ENCODE assay signal across 9 mouse cellular contexts in the genomic region with DNA sequence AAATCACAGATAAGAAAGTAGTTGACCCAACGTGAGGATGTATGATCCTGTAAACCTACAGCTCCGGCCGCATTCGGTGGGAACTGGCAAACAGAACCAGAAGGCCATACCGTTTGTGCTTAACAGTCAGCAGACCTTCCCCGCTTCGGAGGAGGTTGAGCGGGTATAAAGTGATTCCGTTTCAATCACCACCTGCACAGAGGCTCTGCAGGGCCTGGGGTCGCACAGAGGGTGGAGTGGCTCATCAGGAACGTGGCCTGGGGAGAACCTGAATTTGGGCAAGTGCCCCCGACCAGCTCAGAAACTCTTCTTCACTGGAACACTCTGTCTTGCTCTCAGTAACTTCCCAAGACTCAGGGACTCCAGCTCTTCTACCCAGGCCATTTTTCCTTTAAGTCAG. TPM values are rescaled to one million over a fixed set of nuclear protein-coding genes. Genes with fewer than 3 reads are reported as not detected.
DNase-seq lines count a peak whose midpoint lies in the region; ATAC-seq lines count a peak whose summit lies in the region.
"Had no signal": no experiment of that assay in that cellular context is flagged by ENCODE, and none has a peak within 500 bp of the region (broad histone marks: within the 10 kb centered on the region; RNA-seq: fewer than 3 reads in every experiment).

No protein-coding gene starts in this region.

- 17% methylated on average over 12 of the region's 12 CpGs for WGBS in heart, embryonic 12.5 days
- WGBS in midbrain, embryonic 14.5 days: 42% methylated on average over 12 of the region's 12 CpGs
- WGBS in midbrain, embryonic 10.5 days: 40% methylated on average over 12 of the region's 12 CpGs
- 23% methylated on average over 12 of the region's 12 CpGs for WGBS in intestine, embryonic 15.5 days
- WGBS in stomach, embryonic 15.5 days: 25% methylated on average over 12 of the region's 12 CpGs

- H3K27me3 ChIP-seq in heart, embryonic 12.5 days (replicated peaks): no peaks in the 10 kb centered on the region
- no peaks in the 10 kb centered on the region for H3K27me3 ChIP-seq in midbrain, embryonic 14.5 days (ENCODE audit: control insufficient read depth, insufficient read depth, low read length)
- H3K27me3 ChIP-seq in midbrain, embryonic 10.5 days (ENCODE audit: low read depth, poor library complexity, severe bottlenecking): no peaks in the 10 kb centered on the region
- no peaks in the 10 kb centered on the region for H3K27me3 ChIP-seq in intestine, embryonic 15.5 days (replicated peaks)
- no peaks in the 10 kb centered on the region for H3K27me3 ChIP-seq in stomach, embryonic 15.5 days (replicated peaks)

- intact Hi-C loops in heart, postnatal 25 days (cut with DNase I): no loop called here

- no peak overlapping the region for H3K9ac ChIP-seq in heart, embryonic 12.5 days
- H3K9ac ChIP-seq in midbrain, embryonic 14.5 days (replicated peaks; ENCODE audit: low read length): no peak overlapping the region
- no peak overlapping the region for H3K9ac ChIP-seq in intestine, embryonic 15.5 days
- no peak overlapping the region for H3K9ac ChIP-seq in stomach, embryonic 15.5 days

- peaks cover 26% of the 10 kb centered on the region for H3K4me1 ChIP-seq in heart, embryonic 12.5 days (replicated peaks)
- peaks cover 6% of the 10 kb centered on the region; the same call in 1 of the 2 replicates for H3K4me1 ChIP-seq in midbrain, embryonic 14.5 days (ENCODE audit: control insufficient read depth, insufficient read depth, low read length)
- peaks cover 11% of the 10 kb centered on the region for H3K4me1 ChIP-seq in midbrain, embryonic 10.5 days
- peaks cover 22% of the 10 kb centered on the region; the same call in 1 of the 2 replicates for H3K4me1 ChIP-seq in intestine, embryonic 15.5 days (replicated peaks)
- peaks cover 18% of the 10 kb centered on the region for H3K4me1 ChIP-seq in stomach, embryonic 15.5 days

- ATAC-seq in heart, embryonic 12.5 days (ENCODE audit: insufficient number of reproducible peaks, low FRiP score): no peak
- ATAC-seq in midbrain, embryonic 14.5 days (ENCODE audit: low FRiP score, low TSS enrichment): no peak
- ATAC-seq in intestine, embryonic 15.5 days: no peak
- ATAC-seq in stomach, embryonic 15.5 days (ENCODE audit: insufficient read depth, low FRiP score, low read depth): no peak

- H3K4me2 ChIP-seq in heart, embryonic 12.5 days: peak overlapping the region; percentile 3; the same call in 1 of the 2 replicates
- H3K4me2 ChIP-seq in midbrain, embryonic 14.5 days (ENCODE audit: low read length): no peak overlapping the region
- H3K4me2 ChIP-seq in intestine, embryonic 15.5 days (replicated peaks): peak overlapping the region; percentile 35; the same call in 1 of the 2 replicates
- peak overlapping the region; percentile 9 for H3K4me2 ChIP-seq in stomach, embryonic 15.5 days

- H3K4me3 ChIP-seq in heart, embryonic 12.5 days: no peak overlapping the region
- H3K4me3 ChIP-seq in midbrain, embryonic 14.5 days (replicated peaks; ENCODE audit: low read depth, low read length): no peak overlapping the region
- H3K4me3 ChIP-seq in midbrain, embryonic 10.5 days: no peak overlapping the region
- no peak overlapping the region for H3K4me3 ChIP-seq in intestine, embryonic 15.5 days (replicated peaks)
- no peak overlapping the region for H3K4me3 ChIP-seq in stomach, embryonic 15.5 days (replicated peaks)
- H3K4me3 ChIP-seq: limb, embryonic 10.5 days had no signal

- peak overlapping the region; percentile 53 for H3K27ac ChIP-seq in heart, embryonic 12.5 days (ENCODE audit: poor library complexity, severe bottlenecking)
- no peak overlapping the region for H3K27ac ChIP-seq in midbrain, embryonic 14.5 days (replicated peaks; ENCODE audit: low read depth, low read length)
- no peak overlapping the region for H3K27ac ChIP-seq in midbrain, embryonic 10.5 days (replicated peaks)
- H3K27ac ChIP-seq in intestine, embryonic 15.5 days: peak overlapping the region; percentile 84
- 0 out of 2 replicates have a peak overlapping the region, but pooled peaks have one; percentile 16 for H3K27ac ChIP-seq in stomach, embryonic 15.5 days
- H3K27ac ChIP-seq: limb, embryonic 10.5 days had no signal

- H3K36me3 ChIP-seq in heart, embryonic 12.5 days: no peaks in the 10 kb centered on the region
- no peaks in the 10 kb centered on the region for H3K36me3 ChIP-seq in midbrain, embryonic 14.5 days (ENCODE audit: control insufficient read depth, insufficient read depth, low read length)
- no peaks in the 10 kb centered on the region for H3K36me3 ChIP-seq in midbrain, embryonic 10.5 days
- no peaks in the 10 kb centered on the region for H3K36me3 ChIP-seq in intestine, embryonic 15.5 days
- H3K36me3 ChIP-seq in stomach, embryonic 15.5 days: no peaks in the 10 kb centered on the region
- H3K36me3 ChIP-seq: limb, embryonic 10.5 days had no signal

- no peaks in the 10 kb centered on the region for H3K9me3 ChIP-seq in heart, embryonic 12.5 days (replicated peaks)
- H3K9me3 ChIP-seq in midbrain, embryonic 14.5 days (ENCODE audit: control insufficient read depth, low read length): no peaks in the 10 kb centered on the region
- H3K9me3 ChIP-seq in midbrain, embryonic 10.5 days (replicated peaks): no peaks in the 10 kb centered on the region; the same call in 1 of the 2 replicates
- H3K9me3 ChIP-seq in intestine, embryonic 15.5 days: no peaks in the 10 kb centered on the region
- H3K9me3 ChIP-seq in stomach, embryonic 15.5 days: no peaks in the 10 kb centered on the region
- H3K9me3 ChIP-seq: limb, embryonic 10.5 days had no signal

- DNase-seq in heart, postnatal 25 days (ENCODE audit: low spot score): no peak
- DNase-seq in midbrain, embryonic 14.5 days: peak; percentile 6
- DNase-seq in midbrain, embryonic 10.5 days (ENCODE audit: low spot score): no peak
- no peak for DNase-seq in gastrocnemius, postnatal 4 days (ENCODE audit: low spot score in 2 of 2)
- no peak for DNase-seq in spleen, postnatal 10 days (ENCODE audit: low spot score in 2 of 2)

RNA-seq across cellular contexts. Expression of a gene that starts 2.5 kb away (rescaled TPM):
- polyA plus RNA-seq in heart, embryonic 12.5 days (2016; fragmentation: Nextera tagmentation; extraction: Ambion mirVana): 3.7 and 6.3 TPM in 2 replicates
- 1 to 10 TPM; 1.2 to 1.7 TPM for total RNA-seq in heart, postnatal 25 days (2021)
- 0.61 and 1.8 TPM in 2 replicates for polyA plus RNA-seq in midbrain, embryonic 14.5 days (2014; fragmentation: Nextera tagmentation; extraction: Ambion mirVana)
- polyA plus RNA-seq in midbrain, embryonic 10.5 days (2016; fragmentation: Nextera tagmentation; extraction: Ambion mirVana): 3.2 and 5.0 TPM in 2 replicates
- 6.7 and 7.2 TPM in 2 replicates for polyA plus RNA-seq in intestine, embryonic 15.5 days (2015; fragmentation: Nextera tagmentation; extraction: Ambion mirVana)
- polyA plus RNA-seq in stomach, embryonic 15.5 days (2015; fragmentation: Nextera tagmentation; extraction: Ambion mirVana): 7.1 TPM in 2 replicates
- total RNA-seq in gastrocnemius, postnatal 4 days (2021): 1 to 10 TPM; 1.6 to 2.3 TPM

RNA-seq across cellular contexts. Expression of a gene that starts 20.9 kb away (rescaled TPM):
- polyA plus RNA-seq in heart, embryonic 12.5 days (2016; fragmentation: Nextera tagmentation; extraction: Ambion mirVana): 1.4 and 1.6 TPM in 2 replicates
- total RNA-seq in heart, postnatal 25 days (2021): under 1 TPM; 0.42 to 0.52 TPM
- 0.74 TPM in 1 of 2 replicates, not detected in the other for polyA plus RNA-seq in midbrain, embryonic 14.5 days (2014; fragmentation: Nextera tagmentation; extraction: Ambion mirVana)
- 0.96 and 1.7 TPM in 2 replicates for polyA plus RNA-seq in midbrain, embryonic 10.5 days (2016; fragmentation: Nextera tagmentation; extraction: Ambion mirVana)
- polyA plus RNA-seq in intestine, embryonic 15.5 days (2015; fragmentation: Nextera tagmentation; extraction: Ambion mirVana): 104 and 271 TPM in 2 replicates
- polyA plus RNA-seq in stomach, embryonic 15.5 days (2015; fragmentation: Nextera tagmentation; extraction: Ambion mirVana): 273 and 329 TPM in 2 replicates
- under 1 TPM; 0.70 to 0.74 TPM for total RNA-seq in gastrocnemius, postnatal 4 days (2021)

RNA-seq across cellular contexts. Expression of a gene that starts 30.1 kb away (rescaled TPM):
- polyA plus RNA-seq in heart, embryonic 12.5 days (2016; fragmentation: Nextera tagmentation; extraction: Ambion mirVana): 15.0 and 18.0 TPM in 2 replicates
- 10 to 100 TPM; 13.7 to 15.5 TPM for total RNA-seq in heart, postnatal 25 days (2021)
- polyA plus RNA-seq in midbrain, embryonic 14.5 days (2014; fragmentation: Nextera tagmentation; extraction: Ambion mirVana): 0.78 and 3.6 TPM in 2 replicates
- 3.9 and 4.7 TPM in 2 replicates for polyA plus RNA-seq in midbrain, embryonic 10.5 days (2016; fragmentation: Nextera tagmentation; extraction: Ambion mirVana)
- 37.7 and 41.2 TPM in 2 replicates for polyA plus RNA-seq in intestine, embryonic 15.5 days (2015; fragmentation: Nextera tagmentation; extraction: Ambion mirVana)
- 37.8 and 41.9 TPM in 2 replicates for polyA plus RNA-seq in stomach, embryonic 15.5 days (2015; fragmentation: Nextera tagmentation; extraction: Ambion mirVana)
- total RNA-seq in gastrocnemius, postnatal 4 days (2021): 10 to 100 TPM in 1 of 2 experiments, 1 to 10 TPM in 1; 9.1 to 12.3 TPM

RNA-seq across cellular contexts. Expression of a gene that starts 51.7 kb away (rescaled TPM):
- polyA plus RNA-seq in heart, embryonic 12.5 days (2016; fragmentation: Nextera tagmentation; extraction: Ambion mirVana): 193 and 200 TPM in 2 replicates
- 100 to 1,000 TPM; 145 to 156 TPM for total RNA-seq in heart, postnatal 25 days (2021)
- 139 and 171 TPM in 2 replicates for polyA plus RNA-seq in midbrain, embryonic 14.5 days (2014; fragmentation: Nextera tagmentation; extraction: Ambion mirVana)
- 231 and 250 TPM in 2 replicates for polyA plus RNA-seq in midbrain, embryonic 10.5 days (2016; fragmentation: Nextera tagmentation; extraction: Ambion mirVana)
- 245 and 263 TPM in 2 replicates for polyA plus RNA-seq in intestine, embryonic 15.5 days (2015; fragmentation: Nextera tagmentation; extraction: Ambion mirVana)
- 194 and 215 TPM in 2 replicates for polyA plus RNA-seq in stomach, embryonic 15.5 days (2015; fragmentation: Nextera tagmentation; extraction: Ambion mirVana)
- 10 to 100 TPM; 69.7 to 83.6 TPM for total RNA-seq in gastrocnemius, postnatal 4 days (2021)

Comparison
In these comparisons a context has a peak if more than half of its experiments do, and no peak if none do; other contexts are left out.
1. H3K27ac ChIP-seq: peak in heart, embryonic 12.5 days (single experiment), intestine, embryonic 15.5 days (single experiment) and stomach, embryonic 15.5 days (single experiment); none in midbrain, embryonic 14.5 days (single experiment) and midbrain, embryonic 10.5 days (single experiment).
2. RNA of a gene that starts 20.9 kb away (polyA plus RNA-seq): 273 to 329 TPM in stomach, embryonic 15.5 days and 104 to 271 TPM in intestine, embryonic 15.5 days; 0.96 to 1.7 TPM in midbrain, embryonic 10.5 days, 1.4 to 1.6 TPM in heart, embryonic 12.5 days and 0.74 TPM in midbrain, embryonic 14.5 days; every median in the first group is over 10 times any median in the second.